Mouse (Mus musculus): ENCODE measurements at regions not wholly inside any gene's neighbourhood (a gene's known extent, or its start where the extent isn't known, plus 50 kb on each side); places are given as distances from the start of the nearest gene placed in this dataset.

DNA sequence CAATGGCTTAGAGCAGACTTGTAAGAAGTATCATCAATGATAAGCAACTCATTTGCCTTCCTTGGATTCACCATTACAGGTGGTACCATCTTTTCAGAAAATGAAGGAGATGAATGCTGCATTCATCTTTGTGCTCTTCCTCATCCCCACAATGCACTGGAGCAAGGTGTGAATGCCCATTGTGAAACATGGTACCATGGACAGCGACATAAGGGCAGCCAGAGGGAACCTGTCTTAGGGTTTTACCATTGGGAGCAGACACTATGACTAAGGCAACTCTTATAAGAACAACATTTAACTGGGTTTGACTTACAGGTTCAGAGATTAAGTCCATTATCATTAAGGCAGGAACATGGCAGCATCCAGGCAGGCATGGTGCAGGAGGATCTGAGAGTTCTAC lies 60.1 kb upstream of the Kcnj6 start:
- Histone ChIP-seq H3K9me3 (replicated peaks) (no peaks in the 10 kb centered on the region), H3K4me3 (no peak overlapping the region), H3K27me3 (ENCODE audit: low read depth, poor library complexity, severe bottlenecking) (no peaks in the 10 kb centered on the region), H3K27ac (no peak overlapping the region), H3K36me3 (no peaks in the 10 kb centered on the region), H3K4me1 (no peaks in the 10 kb centered on the region)
- 24% methylated on average over 1 of the region's 1 CpGs for WGBS
- DNase-seq (ENCODE audit: low spot score), result peak; percentile 35

- Histone ChIP-seq H3K4me3 (no peak overlapping the region), H3K36me3 (no peaks in the 10 kb centered on the region), H3K9me3 (replicated peaks) (no peaks in the 10 kb centered on the region), H3K27me3 (ENCODE audit: low read depth, poor library complexity, severe bottlenecking) (no peaks in the 10 kb centered on the region), H3K4me1 (no peaks in the 10 kb centered on the region), H3K27ac (no peak overlapping the region)
- WGBS, result 89% methylated on average over 6 of the region's 6 CpGs
- no peak for DNase-seq (ENCODE audit: low spot score)
Measured at GRCm38 (mm10) chr16:95064423-95064822, 66.9 kb upstream of the Kcnj6 start.

- DNase-seq (ENCODE audit: low spot score), result no peak
- Histone ChIP-seq H3K4me1 (no peaks in the 10 kb centered on the region), H3K36me3 (no peaks in the 10 kb centered on the region), H3K9me3 (replicated peaks) (no peaks in the 10 kb centered on the region), H3K27ac (no peak overlapping the region), H3K27me3 (ENCODE audit: low read depth, poor library complexity, severe bottlenecking) (no peaks in the 10 kb centered on the region), H3K4me3 (no peak overlapping the region)
- WGBS, result 95% methylated on average over 3 of the region's 3 CpGs
Measured at GRCm38 (mm10) chr16:95066687-95067086, 69.2 kb upstream of the Kcnj6 start.

- no peaks in the 10 kb centered on the region for H3K4me1 ChIP-seq
- H3K27me3 ChIP-seq (ENCODE audit: low read depth, poor library complexity, severe bottlenecking), result no peaks in the 10 kb centered on the region
- no peaks in the 10 kb centered on the region for H3K36me3 ChIP-seq
- 76% methylated on average over 6 of the region's 6 CpGs for WGBS
- H3K9me3 ChIP-seq (replicated peaks), result no peaks in the 10 kb centered on the region
- no peak overlapping the region for H3K4me3 ChIP-seq
- DNase-seq (ENCODE audit: low spot score), result no peak
- H3K27ac ChIP-seq, result no peak overlapping the region
Measured at GRCm38 (mm10) chr16:95092471-95093221, 95.1 kb upstream of the Kcnj6 start.

DNA sequence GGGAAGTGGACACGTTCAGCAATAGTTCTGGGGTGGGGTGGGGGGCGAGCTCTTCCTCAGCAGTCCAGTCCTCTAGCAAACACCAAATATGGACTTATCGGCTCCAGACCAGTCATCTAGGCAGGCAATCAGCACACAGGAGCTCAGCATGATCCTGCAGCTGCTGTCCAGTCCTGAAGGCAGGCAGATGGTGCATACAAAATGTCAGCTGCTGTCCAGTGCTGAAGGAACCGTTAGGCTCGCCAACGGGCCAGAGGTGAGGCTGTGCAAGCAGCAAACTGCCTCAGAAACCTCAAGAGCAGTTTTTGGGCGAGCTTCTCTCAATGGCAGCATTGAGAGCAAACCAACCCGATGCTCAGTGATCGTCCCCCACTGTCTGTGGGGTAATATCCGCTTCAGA lies 96.3 kb upstream of the Kcnj6 start:
- H3K4me3 ChIP-seq, result no peak overlapping the region
- H3K36me3 ChIP-seq, result no peaks in the 10 kb centered on the region
- H3K4me1 ChIP-seq, result no peaks in the 10 kb centered on the region
- H3K9me3 ChIP-seq (replicated peaks), result no peaks in the 10 kb centered on the region
- no peak overlapping the region for H3K27ac ChIP-seq
- DNase-seq (ENCODE audit: low spot score), result peak; percentile 80
- WGBS, result 33% methylated on average over 10 of the region's 10 CpGs
- no peaks in the 10 kb centered on the region for H3K27me3 ChIP-seq (ENCODE audit: low read depth, poor library complexity, severe bottlenecking)

DNA sequence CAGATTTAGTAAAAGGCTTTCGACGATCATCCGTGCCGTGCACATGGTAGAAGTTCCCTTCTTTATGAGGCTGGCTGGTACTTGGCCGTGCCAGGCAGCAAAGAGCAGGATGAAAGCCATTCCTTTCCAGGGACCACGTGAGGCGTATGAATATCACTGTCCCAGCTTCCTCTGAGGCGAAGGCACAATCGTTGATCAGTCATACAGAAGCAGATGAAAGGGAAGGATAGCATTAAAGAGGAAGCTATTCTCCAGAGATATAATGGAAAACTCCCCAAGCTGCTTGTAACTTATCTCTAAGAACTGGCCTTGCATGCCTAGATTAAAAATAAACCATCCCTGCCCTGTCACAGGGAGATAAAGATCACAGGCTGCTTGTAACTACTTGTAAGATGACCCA lies 103.5 kb upstream of the Kcnj6 start:
- no peaks in the 10 kb centered on the region for H3K27me3 ChIP-seq (ENCODE audit: low read depth, poor library complexity, severe bottlenecking)
- WGBS, result 81% methylated on average over 9 of the region's 9 CpGs
- no peak overlapping the region for H3K4me3 ChIP-seq

DNA sequence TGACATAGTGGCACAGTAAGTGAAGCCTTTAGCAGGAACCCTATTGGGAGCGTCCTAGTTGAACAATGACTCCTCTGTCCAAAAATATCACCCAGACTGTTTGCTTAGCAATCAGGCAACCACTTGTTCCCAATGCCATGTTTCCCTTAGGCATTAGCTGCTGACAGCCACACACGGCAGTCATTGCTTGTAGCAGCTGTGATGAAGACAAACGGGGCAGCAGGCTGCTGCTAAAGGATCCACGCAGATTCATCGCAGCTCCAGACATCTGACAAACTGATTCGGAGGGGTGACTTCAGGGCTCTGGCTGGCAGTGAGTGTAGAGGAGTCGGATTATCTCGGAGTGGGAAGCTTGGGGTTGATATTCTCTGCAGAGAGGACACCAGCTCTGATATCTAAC lies 120.0 kb upstream of the Kcnj6 start:
- WGBS, result 64% methylated on average over 8 of the region's 8 CpGs
- Histone ChIP-seq H3K9me3 (replicated peaks) (no peaks in the 10 kb centered on the region), H3K4me3 (no peak overlapping the region), H3K27me3 (ENCODE audit: low read depth, poor library complexity, severe bottlenecking) (peaks cover 22% of the 10 kb centered on the region), H3K27ac (no peak overlapping the region), H3K4me1 (peaks cover 17% of the 10 kb centered on the region), H3K36me3 (no peaks in the 10 kb centered on the region)
- DNase-seq (ENCODE audit: low spot score), result no peak

More for the DNA sequence above, 103.5 kb upstream of the Kcnj6 start:
- Histone ChIP-seq H3K9me3 (replicated peaks) (no peaks in the 10 kb centered on the region), H3K4me1 (no peaks in the 10 kb centered on the region), H3K36me3 (no peaks in the 10 kb centered on the region), H3K27ac (no peak overlapping the region)
- no peak for DNase-seq (ENCODE audit: low spot score)

GRCm38 (mm10) chr16:95119293-95119692 lies 121.8 kb upstream of the Kcnj6 start:
- peaks cover 26% of the 10 kb centered on the region for H3K27me3 ChIP-seq (ENCODE audit: low read depth, poor library complexity, severe bottlenecking)
- H3K4me3 ChIP-seq, result no peak overlapping the region
- WGBS, result 46% methylated on average over 4 of the region's 4 CpGs
- H3K4me1 ChIP-seq, result peaks cover 22% of the 10 kb centered on the region
- no peak for DNase-seq (ENCODE audit: low spot score)
- H3K36me3 ChIP-seq, result no peaks in the 10 kb centered on the region
- no peaks in the 10 kb centered on the region for H3K9me3 ChIP-seq (replicated peaks)
- no peak overlapping the region for H3K27ac ChIP-seq

GRCm38 (mm10) chr16:95122048-95122447 lies 124.5 kb upstream of the Kcnj6 start:
- H3K36me3 ChIP-seq, result no peaks in the 10 kb centered on the region
- no peak for DNase-seq (ENCODE audit: low spot score)
- no peak overlapping the region for H3K27ac ChIP-seq
- peaks cover 25% of the 10 kb centered on the region for H3K4me1 ChIP-seq
- no peak overlapping the region for H3K4me3 ChIP-seq
- H3K9me3 ChIP-seq (replicated peaks), result no peaks in the 10 kb centered on the region
- peaks cover 29% of the 10 kb centered on the region for H3K27me3 ChIP-seq (ENCODE audit: low read depth, poor library complexity, severe bottlenecking)
- WGBS, result 17% methylated on average over 7 of the region's 7 CpGs

DNA sequence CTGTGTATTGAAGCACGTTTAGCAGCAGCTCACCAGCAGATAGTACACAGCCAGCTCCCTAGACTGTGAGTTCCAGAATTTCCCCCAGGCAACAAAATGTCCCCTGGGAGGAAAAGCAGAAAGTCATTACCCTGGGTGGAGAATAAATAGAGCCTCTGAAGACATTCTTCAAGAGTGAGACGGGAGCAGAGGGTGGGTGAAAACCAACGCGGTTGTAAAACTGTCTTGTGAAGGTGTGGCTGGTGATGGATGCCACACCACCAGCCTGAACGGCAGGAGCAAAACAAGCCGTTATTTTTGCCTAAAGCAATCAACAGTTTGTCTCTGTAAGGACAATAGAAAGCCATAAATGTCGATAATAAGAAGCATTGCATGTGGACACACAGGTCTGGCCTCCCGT lies 129.7 kb upstream of the Kcnj15 start:
- H3K4me3 ChIP-seq, result no peak overlapping the region
- 9% methylated on average over 8 of the region's 8 CpGs for WGBS
- no peak overlapping the region for H3K27ac ChIP-seq
- DNase-seq (ENCODE audit: low spot score), result peak; percentile 39
- H3K4me1 ChIP-seq, result peaks cover 20% of the 10 kb centered on the region
- no peaks in the 10 kb centered on the region for H3K36me3 ChIP-seq
- H3K27me3 ChIP-seq (ENCODE audit: low read depth, poor library complexity, severe bottlenecking), result peaks cover 8% of the 10 kb centered on the region; the same call in 1 of the 2 replicates
- H3K9me3 ChIP-seq (replicated peaks), result no peaks in the 10 kb centered on the region

DNA sequence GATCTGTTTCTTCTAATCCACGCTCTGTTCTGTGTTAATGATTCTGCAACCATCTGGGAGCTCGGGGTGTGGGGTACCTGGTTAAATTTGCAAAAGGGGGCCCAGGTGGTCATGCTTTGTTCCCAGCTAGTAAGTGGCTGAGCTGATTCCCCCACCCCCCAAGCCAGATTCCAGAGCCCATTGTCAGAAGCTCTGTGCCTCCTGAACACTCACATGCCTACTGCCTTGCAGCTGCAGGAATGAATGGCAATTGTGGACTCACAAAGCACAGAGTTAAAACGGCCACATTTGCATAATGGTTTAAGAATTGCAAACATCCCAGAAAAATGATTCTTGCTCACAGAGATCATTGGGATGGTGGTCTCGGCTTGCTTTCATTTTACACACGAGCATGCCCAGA lies 125.5 kb upstream of the Kcnj15 start:
- Histone ChIP-seq H3K27me3 (ENCODE audit: low read depth, poor library complexity, severe bottlenecking) (0 out of 2 replicates have a peak, but pooled peaks cover 3% of the 10 kb centered on the region), H3K4me3 (no peak overlapping the region), H3K4me1 (peaks cover 16% of the 10 kb centered on the region), H3K36me3 (no peaks in the 10 kb centered on the region), H3K9me3 (replicated peaks) (no peaks in the 10 kb centered on the region), H3K27ac (no peak overlapping the region)
- no peak for DNase-seq (ENCODE audit: low spot score)
- 81% methylated on average over 5 of the region's 5 CpGs for WGBS

DNA sequence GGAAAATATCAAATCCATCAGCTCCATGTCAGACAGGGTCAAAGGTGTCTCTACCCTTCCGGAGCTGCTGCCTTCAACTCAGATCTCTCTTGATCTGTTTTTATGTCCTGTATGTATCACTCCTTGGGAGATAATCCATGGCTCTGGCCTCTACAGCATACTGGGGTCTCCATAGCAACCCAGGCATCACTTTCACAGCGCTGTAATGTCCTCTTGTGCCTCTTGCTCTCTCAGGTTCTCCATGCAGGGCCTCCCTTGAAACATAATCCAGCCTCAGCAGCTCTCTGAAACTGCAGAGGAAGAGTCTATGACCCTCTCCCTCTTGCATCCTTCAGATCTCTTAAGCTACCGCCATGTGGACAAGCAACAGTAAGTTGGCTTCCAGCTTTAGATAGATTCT lies 118.5 kb upstream of the Kcnj15 start:
- no peaks in the 10 kb centered on the region for H3K4me1 ChIP-seq
- no peaks in the 10 kb centered on the region for H3K9me3 ChIP-seq (replicated peaks)
- no peaks in the 10 kb centered on the region for H3K27me3 ChIP-seq (ENCODE audit: low read depth, poor library complexity, severe bottlenecking)
- H3K36me3 ChIP-seq, result no peaks in the 10 kb centered on the region
- no peak for DNase-seq (ENCODE audit: low spot score)
- H3K4me3 ChIP-seq, result no peak overlapping the region
- no peak overlapping the region for H3K27ac ChIP-seq
- 57% methylated on average over 3 of the region's 3 CpGs for WGBS

- H3K4me3 ChIP-seq, result no peak overlapping the region
- no peaks in the 10 kb centered on the region for H3K27me3 ChIP-seq (ENCODE audit: low read depth, poor library complexity, severe bottlenecking)
- H3K4me1 ChIP-seq, result no peaks in the 10 kb centered on the region
- no peak overlapping the region for H3K27ac ChIP-seq
- H3K9me3 ChIP-seq (replicated peaks), result no peaks in the 10 kb centered on the region
- no peak for DNase-seq (ENCODE audit: low spot score)
- no peaks in the 10 kb centered on the region for H3K36me3 ChIP-seq
- 78% methylated on average over 8 of the region's 8 CpGs for WGBS
Measured at GRCm38 (mm10) chr16:95141510-95142394, 115.6 kb upstream of the Kcnj15 start.

Measured in limb, embryonic 10.5 days (tissue).